Mouse (Mus musculus) lung, postnatal 25 days (tissue): Measurements from ENCODE around the gene Larp1b.
"Not testable (repeated sequence)": the region's sequence is repeated elsewhere in the genome, so short reads cannot be mapped to it uniquely, and the experiment has no call there.

ENCODE experiments used
- DNase-seq: peaks from one replicate; pipeline ENCODE4 v3.0.0; 2022; ENCODE audit warnings: low spot score

Gene Larp1b

DNA sequence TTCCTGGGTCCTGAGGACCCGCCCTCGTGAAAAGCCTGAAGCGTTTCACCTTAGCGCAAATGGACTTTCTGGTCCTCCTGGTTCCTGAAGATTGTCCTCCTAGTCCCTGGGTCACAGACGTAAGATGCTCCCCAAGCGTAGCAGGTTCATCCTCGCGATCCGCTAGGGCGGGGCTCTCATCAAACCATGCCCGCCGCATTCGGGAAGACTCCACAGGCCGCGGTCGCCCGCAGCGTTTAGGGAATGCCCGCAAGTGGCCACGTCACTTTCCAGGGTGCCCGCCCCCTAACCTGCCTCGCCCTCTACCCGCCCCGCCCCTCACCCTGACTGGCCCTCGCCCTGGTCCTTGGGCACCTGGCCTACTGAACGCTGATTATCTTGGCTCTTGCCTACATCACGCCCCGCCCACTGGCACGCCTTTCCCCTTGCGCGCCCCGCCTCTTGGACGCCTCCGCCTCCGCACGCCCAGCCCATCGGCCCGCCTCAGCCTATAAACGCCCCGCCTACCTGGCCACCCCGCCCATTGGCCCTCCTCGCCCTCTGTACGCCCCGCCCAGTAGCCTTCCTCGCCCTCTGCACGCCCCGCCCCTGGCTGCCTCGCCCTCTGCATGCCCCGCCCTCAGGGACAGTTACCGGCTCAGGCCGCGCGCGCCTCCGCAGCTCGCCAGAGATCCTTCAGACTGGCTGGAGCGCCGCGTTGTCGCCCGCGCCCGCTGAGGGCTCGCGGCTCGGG, at the start of gene Larp1b:
Gene Larp1b (plus strand): TSS at position 659 of the 733 bp plus-strand sequence.
- DNase-seq = peak; percentile 99

DNA sequence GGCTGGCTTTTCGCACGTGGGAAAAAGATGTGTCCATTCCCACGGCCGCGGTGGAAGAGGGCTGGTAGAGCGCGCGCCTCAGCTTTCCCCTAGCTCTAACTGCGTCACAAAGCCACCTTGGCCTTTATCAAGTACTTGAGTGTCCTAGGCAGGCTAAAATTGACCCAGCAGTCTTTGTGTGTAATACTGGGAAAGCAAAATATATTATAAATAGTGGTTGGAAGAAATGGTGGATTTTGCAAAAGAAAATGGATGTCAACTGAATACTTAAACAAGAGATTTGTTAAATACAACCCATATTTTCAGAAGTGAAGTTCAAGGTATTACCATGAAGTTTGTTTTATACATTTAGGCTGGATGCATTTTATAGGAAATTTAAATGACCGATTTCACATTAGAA, 47.2 kb upstream of the Larp1b start, which contains the start of gene 1700034I23Rik:
Gene 1700034I23Rik (minus strand): TSS at position 101 of the 400 bp plus-strand sequence.
- DNase-seq = not testable (repeated sequence)

DNA sequence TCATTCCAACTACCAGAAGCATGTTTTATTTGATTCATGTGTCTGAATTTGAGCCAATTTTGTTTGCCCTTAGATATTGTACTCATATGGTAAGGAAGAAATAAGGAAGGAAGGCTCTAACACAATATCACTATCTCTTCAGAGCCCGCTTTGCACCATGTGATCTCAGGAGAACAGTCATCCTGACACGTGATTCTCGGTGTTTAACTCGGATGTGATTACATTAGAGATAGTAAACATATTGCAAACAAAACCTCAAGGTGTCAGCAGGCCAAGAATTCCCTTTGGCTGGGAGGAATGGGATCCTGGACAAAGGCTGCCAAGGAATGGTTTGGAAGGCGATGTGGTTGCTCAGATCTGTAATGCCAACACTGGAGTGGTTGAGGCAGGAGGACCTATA, 11.4 kb upstream of the Larp1b start:
- DNase-seq = no peak

DNA sequence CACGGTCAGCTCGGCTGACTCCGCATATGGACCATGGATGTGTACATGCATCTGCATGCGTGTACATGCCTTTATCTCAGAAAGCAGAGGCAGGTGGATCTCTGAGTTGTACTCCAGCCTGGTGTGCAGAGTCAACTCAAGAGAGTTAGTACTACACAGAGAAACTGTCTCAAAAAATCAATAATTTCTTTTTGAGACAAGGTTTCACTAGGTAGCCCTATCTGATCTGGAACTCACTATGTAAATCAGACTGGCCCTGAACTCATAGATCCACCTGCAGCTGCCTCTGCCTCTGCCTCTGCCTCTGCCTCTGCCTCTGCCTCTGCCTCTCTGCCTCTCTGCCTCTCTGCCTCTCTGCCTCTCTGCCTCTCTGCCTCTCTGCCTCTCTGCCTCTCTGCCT, 11.0 kb upstream of the Larp1b start:
- DNase-seq = no peak

DNA sequence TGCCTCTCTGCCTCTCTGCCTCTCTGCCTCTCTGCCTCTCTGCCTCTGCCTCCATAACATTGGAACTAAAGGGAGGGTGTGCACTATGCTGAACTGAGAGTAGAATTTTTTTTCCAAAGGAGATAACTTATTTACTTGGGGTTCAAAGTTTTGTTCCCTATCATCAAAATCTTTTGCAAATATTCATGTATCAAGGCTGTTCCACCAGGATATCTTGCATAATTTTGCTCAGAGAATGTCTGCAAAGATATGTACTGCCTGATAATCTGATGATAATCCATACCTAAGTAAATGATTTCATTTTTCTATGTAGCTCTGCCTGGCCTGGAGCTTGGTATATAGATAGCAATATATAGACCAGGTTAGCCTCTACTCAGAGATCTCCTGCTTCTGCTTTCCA, 10.6 kb upstream of the Larp1b start:
- no peak for DNase-seq

DNA sequence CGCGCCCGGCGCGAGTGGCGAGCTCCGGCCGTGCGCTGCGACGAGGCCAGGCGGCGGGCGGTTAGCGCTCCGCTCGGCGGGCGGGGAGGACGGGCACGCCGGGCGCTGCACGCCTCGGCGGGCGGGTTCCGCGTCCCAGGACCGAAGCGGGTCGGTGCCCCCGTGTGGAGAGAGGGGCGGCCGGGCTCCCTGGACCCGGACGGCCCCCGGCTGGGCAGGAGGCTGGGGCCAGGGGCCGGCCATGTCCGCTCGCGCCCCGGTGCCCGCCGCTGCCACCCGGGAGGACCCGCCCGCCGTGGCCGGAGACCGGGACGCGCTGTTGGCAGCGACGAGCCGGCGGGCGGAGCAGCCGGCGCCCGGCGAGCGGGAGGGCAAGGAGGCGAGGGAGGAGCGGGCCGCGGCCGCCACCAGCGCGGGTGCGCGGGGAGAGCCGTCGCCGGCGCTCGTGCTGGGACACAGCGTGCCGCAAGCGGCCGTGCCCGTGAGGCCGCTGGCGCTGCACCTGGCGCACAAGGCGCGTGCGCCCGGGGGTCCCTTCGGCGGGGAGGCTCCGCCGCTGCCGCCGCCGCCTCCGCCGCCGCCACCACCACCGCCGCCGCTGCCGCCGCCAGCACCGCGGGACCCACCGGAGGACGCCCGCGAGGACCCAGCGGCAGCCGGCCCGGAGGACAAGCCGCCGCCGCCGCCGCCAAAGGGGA, 424 bp downstream of the Larp1b start:
- DNase-seq = peak; percentile 2

DNA sequence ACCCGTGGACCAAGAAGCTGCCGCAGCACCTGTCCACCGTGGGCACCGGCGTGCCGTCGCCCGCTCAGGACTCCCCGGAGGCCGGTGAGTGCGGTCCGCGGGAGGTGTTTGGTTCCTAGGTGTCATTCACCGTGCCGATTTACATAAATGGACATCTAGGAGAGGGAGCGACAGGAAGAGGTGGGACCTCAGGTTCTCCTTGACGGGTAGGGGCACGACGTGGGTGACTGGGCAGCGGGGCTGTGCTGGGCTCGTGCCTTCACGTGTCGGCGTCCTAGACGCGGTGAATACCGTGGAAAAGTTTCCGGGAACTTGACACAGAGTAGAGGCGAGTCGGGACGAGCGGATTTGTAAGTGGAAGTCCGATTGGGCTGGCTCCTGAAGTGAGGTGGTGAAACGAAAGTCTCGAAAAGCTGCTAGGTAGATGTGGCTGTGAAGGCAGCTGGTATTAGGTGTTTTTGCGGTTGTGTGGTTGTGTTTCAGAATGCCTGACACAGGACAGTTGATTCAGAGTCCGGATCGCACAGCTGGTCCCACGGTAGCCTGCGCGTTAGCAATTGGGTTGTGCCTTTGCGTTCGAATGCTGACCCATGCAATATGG, 1.1 kb downstream of the Larp1b start:
- DNase-seq = peak; percentile 59

DNA sequence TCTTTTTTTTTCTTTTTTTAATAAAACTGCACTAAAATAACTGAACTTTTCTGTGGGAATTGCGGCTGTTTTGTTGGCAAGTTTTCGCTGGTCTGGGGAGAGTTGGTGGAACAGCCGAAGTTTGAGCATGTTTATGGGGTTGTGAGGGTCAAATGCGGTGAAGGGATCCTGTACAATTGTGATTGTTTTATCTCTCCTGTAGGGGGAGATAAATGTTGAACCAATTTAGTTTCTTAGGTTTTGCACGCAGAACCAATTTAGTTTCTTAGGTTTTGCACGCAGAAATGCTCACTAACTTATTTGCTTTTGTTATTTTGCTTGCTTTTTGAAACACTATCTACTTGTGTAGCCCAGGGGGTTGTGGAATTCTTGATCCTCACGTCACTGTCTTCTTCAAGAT, 1.7 kb downstream of the Larp1b start:
- peak; percentile 8 for DNase-seq

DNA sequence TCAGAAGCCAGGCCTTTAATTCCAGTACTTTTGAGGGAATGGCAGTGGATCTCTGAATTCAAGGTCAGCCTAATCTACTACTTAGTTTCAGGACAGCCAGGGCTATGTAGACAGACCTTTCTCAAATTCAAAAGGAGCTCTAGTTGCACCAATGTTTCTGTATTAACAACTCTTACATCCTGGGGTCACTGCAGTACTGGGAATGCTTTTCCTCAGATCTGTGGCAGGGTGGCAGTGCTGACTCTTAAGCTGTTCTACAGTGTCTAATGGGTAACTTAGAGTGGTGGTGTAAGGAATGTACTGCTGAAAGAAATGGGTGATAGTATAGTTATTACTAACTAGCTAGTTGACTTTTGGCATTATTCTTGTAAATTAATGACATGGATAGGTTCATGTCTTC, 3.0 kb downstream of the Larp1b start:
- no peak for DNase-seq

DNA sequence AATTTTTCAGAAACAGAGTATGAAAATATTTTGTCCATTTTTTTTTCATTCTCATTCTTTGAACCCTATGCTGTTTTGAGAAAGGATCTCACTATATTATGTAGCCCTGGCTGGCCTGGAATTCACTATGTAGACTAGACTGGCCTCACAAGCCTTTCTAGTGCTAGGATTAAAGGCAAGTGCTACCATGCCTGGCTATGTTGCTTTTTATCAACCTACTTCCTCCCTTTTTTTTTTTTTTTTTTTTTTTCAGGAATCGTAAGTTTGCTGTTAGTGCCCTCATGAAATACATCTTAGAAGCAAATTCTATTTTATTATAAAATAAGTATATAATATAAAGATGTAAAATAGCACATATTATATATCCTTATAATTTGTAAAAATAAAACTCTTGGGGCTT, 5.2 kb downstream of the Larp1b start:
- no peak for DNase-seq

DNA sequence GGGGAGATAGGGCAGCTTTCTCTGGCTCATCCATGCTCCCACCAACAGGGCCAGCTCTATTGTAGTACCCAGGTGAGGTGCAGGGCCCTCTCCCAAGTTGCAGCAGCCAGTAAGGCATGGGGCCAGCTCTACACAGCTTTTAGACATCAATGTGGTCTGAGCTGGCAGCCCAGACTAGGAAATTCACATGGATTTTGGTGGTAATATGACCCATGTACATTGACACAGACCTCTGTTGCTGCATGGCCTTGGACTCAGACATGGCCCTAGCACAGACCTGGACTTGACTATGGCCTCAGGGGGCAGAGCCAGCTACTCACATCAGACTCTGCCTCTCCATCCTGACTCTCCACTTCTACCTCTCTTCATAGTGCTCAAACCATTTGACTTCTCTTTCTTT, 9.2 kb downstream of the Larp1b start:
- DNase-seq = no peak

DNA sequence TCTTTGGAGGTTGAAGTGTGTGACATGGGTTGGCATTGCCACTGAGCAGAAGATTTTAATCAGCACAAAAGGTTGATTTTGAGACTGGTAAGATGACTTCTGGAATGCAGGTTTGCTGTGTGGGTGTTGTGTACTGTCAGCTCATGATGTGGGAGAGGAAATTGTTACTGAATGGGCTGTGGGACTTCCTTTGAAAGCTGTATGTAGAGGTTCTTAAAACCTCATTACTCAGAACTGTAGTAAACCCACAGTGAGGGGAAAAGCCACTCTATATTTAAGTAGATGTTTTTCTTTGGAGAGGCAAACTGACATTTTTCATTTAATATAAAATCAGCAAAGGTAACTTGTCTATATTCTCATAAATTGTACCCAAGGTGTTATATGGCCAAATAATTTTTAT, 31.1 kb downstream of the Larp1b start:
- DNase-seq = no peak

DNA sequence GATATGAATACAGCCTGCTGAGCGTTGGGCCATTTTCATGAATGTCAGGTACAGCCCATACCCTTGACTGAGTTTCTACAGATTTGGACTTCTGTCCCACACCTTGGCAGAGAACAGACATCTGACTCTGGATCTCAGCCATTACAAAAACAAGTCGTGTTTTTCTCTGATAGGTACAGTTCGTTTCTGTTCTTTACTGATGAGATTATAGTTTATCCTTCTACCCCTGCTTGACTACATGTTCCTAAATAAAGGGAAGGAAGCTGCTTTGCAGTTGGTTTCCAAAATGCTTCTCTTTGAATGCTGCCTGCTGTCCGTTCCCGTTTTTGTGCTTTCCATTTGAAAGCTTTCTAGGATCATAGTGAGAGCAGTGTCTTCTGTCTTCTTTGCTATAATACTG, 37.9 kb downstream of the Larp1b start:
- no peak for DNase-seq

DNA sequence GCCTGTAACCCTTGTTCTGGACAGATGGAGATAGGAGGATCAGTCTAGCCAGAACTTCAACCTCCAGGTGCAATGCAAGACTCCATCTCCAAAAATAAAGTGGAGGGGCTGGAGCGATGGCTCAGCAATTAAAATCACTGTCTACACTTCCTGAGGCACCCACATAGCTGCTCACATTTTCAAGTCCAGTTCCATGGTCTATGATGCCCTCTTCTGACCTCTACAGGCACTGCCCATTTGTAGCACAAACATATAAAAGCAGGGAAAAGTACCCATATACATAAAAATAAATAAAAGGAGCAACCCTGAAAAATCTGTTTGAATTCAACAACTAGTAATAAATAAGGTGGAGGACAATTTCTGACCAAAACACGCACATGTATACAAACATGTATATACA, 39.1 kb downstream of the Larp1b start:
- DNase-seq = no peak

DNA sequence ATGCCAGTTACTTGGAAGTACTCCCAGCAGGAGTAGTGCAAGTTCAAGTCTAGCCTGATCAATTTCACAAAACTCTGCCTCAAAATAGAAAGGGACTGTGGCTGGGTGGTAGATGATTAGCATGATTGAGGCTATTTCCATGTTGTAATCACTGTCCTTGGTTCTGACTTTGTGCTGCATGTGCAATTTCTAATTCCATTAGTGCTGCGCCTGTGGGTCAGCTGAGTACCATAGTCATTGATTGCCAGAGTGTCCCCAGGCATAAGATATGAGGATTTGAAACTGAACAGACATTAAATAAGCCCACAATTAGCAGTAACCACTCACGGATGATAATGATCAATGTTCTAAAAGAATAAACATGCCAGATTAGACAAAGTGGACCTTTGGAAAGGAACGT, 41.9 kb downstream of the Larp1b start:
- no peak for DNase-seq

DNA sequence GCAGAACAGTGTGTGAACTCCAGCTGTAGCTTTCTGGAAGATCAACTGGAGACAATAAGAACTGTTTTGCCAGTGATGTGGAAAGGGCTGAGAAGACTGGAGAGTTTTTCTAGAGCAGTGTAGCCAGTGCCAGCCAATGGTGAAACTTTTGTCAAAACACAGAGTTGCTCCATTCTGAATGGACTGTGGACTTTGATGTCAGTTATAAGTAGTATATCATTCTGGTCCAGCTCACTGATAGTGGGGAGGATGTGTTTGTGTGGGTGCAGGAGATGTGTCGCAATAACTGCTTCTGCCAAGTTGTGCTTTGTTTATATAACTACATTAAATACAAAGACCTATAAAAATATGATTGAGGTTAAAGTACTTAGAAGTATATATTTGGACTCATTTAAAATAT, 45.5 kb downstream of the Larp1b start:
- no peak for DNase-seq

DNA sequence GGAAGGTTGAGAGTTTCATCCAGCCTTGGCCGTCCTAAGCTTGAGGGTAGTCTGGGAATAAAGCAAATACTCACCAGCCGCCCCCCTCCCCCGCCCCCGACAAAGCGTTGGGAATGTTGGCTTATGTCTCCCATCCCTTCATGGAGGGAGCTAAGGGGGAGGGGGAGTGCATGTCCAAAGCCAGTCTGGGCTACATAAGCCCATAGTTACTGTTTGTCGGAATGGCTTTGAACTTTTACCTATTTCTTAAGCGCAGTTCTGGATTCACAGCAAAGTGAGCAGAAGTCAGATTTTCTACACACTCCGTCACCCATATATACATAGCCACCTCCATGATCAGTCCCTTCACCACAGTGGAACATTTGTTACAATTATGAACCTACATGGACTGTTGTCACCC, 59.7 kb downstream of the Larp1b start:
- DNase-seq = no peak

DNA sequence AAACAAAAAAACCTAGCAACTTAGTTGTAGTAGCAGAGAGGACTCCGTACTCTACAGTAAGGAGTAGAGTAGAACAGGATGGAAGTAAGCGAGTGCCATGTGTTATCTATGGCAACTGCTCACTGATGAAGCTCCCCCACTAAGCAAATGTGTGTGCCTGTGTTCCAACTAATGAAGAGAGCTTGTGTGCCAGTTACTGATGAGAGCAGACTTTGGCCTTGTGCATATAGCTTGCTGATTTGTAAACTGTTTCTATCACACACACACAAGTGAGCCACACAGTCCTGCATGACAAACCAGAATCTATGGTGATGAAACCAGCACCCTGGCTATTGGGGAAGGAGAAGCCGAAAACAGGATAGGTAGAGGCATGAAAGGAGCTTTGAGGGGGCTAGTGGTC, 60.4 kb downstream of the Larp1b start:
- DNase-seq = no peak

DNA sequence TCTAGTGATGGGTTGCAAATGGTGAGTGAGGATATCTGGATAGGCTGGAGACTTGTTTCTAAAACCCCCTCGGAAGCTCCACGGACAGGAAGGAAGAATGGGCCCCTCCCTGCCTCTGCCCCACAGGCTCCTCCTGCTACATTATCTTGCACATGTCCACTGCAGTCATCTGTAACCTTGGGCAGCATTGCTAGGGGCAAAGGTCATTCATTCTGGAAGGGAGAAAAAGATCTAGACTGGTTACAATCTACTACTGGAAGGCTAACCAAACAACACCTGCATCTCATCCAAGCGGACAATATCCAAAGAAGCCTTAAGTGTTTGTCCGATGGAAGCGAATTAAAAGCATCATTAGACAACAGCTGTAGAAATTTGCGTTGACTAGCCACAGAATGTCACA, 61.1 kb downstream of the Larp1b start:
- no peak for DNase-seq

DNA sequence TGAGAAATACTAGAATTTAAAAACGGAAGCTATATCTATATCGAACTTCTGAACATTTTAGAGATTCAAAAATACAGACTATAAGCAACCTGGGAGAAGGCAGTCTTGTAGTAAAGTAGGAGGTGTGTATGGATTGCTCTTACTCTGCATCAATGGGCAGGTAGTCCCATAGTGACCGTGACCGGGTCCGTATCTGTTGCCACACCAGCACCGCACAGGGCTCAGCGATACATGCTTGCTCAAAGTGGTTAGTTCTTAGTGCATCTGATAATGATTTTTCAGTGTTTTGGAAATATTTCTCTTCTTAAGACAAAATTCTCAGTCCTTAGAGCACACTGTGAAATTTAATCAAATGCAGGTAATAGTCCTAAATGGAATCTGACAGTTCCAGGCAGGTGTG, 62.8 kb downstream of the Larp1b start:
- DNase-seq = no peak

DNA sequence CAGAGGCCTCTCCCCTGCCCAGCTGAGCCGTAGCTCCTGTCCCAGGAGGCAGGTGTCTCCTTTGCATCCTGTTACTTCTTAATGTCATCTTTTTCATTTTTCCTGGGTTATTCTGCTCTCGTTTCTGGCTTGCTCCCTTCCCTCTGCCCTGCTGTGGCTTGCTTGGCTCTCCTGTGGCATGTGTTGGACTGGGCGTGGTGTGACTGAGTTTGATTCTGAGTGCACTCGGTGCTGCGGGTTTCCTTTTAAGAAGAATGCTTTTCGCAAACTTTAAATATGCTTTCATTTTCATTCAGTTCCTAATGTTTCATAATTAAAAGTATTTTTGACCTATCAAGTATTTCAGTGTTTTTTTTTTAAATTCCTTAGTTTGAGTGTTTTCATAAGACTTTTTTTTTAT, 65.3 kb downstream of the Larp1b start:
- DNase-seq = peak; percentile 2

DNA sequence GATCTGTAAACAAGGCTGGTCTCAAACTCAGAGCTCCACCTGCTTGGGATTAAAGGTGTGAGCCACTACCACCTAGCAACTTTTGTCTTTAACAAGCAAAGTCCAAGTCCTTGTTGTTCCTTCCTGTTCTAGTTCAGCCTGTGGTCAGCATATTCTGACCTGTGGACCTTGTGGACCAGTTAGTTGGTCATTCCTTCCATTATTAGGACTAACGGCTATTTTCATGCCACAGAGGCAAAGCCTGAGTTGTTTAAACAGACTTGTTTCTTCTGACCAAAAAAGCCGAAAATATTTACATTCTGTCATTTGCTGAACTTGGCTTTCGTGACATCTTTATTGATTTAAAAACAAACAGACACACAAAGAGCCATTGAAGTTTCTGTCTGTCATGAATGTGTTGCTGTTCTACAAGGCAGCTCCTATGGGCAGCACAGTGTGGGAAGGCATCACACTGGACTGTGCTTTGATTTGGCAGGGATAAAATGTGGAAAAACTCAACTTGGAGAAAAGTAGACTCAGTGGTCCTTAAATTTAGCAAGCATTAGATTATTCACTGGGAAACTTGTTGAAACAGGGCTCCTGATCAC, 68.5 kb downstream of the Larp1b start:
- no peak for DNase-seq

DNA sequence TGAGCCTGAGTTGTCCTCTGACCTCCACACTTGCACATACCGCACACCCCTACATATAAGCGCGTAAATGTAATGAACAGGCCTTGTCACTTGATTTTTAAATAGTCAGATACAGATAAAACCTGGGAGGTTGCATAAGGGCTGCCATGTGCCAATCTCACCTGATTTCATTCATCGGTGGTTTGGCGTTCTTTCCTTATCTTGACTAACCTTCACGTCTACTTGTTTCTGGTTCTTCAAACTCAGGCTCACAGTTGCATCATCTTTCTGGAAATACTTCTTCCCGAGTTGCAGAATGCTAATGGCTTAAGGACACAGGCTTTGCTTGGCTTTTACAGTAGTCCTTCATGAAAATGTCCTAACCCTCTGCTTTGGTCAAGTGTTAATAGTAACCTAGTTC, 71.1 kb downstream of the Larp1b start:
- DNase-seq = peak; percentile 15
